Mouse (Mus musculus): Measurements from ENCODE around the gene Adgrv1. TPM values are rescaled to one million over a fixed set of nuclear protein-coding genes. Genes with fewer than 3 reads are reported as not detected.

Gene Adgrv1
- polyA plus RNA-seq, 1 experiment, result 0.81 TPM

DNA sequence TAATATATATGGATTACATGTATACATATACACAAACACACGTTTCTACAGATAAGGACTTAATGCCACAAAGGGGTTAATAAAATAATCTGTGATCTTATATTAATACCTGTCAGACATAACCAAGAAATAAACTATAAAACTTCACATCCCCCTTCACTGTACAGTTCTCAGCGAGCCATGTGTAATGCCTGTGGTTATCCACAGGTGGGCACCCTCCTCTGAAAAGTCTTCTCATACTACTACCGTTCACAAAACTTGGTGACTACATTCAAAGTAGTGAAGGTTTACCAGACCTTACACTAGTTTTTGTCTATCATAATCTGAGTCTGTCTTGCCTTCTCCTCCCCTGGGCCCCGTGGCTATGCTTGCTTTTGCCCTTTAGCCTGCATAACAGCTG, 106.3 kb downstream of the Adgrv1 start:
- no peak for TF ChIP-seq CTCF (IDR thresholded peaks at IDR 0.05; ENCODE audit: borderline replicate concordance, insufficient read depth, low read length)
- TF ChIP-seq POLR2A (IDR thresholded peaks at IDR 0.05; ENCODE audit: low read depth, low read length), result no peak
- no peaks in the 10 kb centered on the region for H3K4me1 ChIP-seq (ENCODE audit: control insufficient read depth, insufficient read depth, low read length)
- H3K4me3 ChIP-seq (ENCODE audit: insufficient read depth, low read length), result no peak overlapping the region
- no peak overlapping the region for H3K27ac ChIP-seq (ENCODE audit: insufficient read depth, low read length)

- no peak overlapping the region for H3K27ac ChIP-seq (ENCODE audit: insufficient read depth, low read length)
- no peak for TF ChIP-seq POLR2A (IDR thresholded peaks at IDR 0.05; ENCODE audit: low read depth, low read length)
- no peak for TF ChIP-seq CTCF (IDR thresholded peaks at IDR 0.05; ENCODE audit: borderline replicate concordance, insufficient read depth, low read length)
These were observed 122.8 kb downstream of the Adgrv1 start for GRCm38 (mm10) chr13:81510142-81510541.

DNA sequence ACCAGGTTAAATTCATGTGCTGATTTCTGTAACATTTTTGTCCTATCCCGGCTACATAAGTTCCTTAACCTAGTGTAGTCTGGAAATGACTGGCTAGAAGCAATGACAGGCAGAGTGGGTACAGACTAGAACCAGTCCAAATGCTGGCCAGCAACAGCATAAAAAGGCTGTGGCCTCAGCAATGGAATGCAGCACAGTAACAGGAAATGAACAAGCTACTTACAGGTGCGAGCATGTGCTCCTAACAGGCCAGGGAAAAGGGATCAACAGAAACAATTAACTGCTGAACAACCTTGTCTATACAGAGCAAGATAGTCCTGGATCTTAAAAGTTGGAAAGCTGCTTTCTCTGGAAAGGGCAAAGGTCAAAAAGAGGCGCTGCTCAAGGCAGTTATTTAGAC, 135.9 kb downstream of the Adgrv1 start:
- Histone ChIP-seq H3K4me1 (ENCODE audit: control insufficient read depth, insufficient read depth, low read length) (no peaks in the 10 kb centered on the region), H3K4me3 (ENCODE audit: insufficient read depth, low read length) (no peak overlapping the region)
- TF ChIP-seq CTCF (IDR thresholded peaks at IDR 0.05; ENCODE audit: borderline replicate concordance, insufficient read depth, low read length), result no peak
- no peak for TF ChIP-seq POLR2A (IDR thresholded peaks at IDR 0.05; ENCODE audit: low read depth, low read length)

More at GRCm38 (mm10) chr13:81510142-81510541, 122.8 kb downstream of the Adgrv1 start:
- Histone ChIP-seq H3K4me1 (ENCODE audit: control insufficient read depth, insufficient read depth, low read length) (no peaks in the 10 kb centered on the region), H3K4me3 (ENCODE audit: insufficient read depth, low read length) (no peak overlapping the region)

DNA sequence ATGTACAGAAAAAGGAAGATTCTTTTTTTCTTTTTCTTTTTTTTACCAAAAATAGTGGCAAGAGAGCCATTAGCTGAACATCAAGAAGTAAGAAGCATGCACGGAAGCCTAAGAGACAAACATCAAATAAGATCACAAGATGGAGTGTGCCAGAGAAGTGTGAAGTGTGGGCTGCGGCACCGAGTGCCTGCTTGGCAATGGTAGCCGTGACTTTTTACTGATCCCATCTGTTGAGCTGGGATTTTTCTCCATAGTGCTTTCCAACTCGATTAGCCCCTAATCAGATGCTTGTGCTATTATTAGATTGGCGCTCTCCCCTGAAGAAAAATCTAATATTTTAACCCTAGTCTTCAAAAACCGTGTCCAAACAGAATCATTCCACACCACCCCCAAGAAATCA, 141.0 kb downstream of the Adgrv1 start:
- Histone ChIP-seq H3K4me3 (ENCODE audit: insufficient read depth, low read length) (no peak overlapping the region), H3K27ac (ENCODE audit: insufficient read depth, low read length) (no peak overlapping the region), H3K4me1 (ENCODE audit: control insufficient read depth, insufficient read depth, low read length) (no peaks in the 10 kb centered on the region)
- TF ChIP-seq CTCF (IDR thresholded peaks at IDR 0.05; ENCODE audit: borderline replicate concordance, insufficient read depth, low read length), result no peak
- TF ChIP-seq POLR2A (IDR thresholded peaks at IDR 0.05; ENCODE audit: low read depth, low read length), result no peak

More for the DNA sequence above, 135.9 kb downstream of the Adgrv1 start:
- no peak overlapping the region for H3K27ac ChIP-seq (ENCODE audit: insufficient read depth, low read length)

GRCm38 (mm10) chr13:81486980-81487379, 146.0 kb downstream of the Adgrv1 start:
- no peaks in the 10 kb centered on the region for H3K4me1 ChIP-seq (ENCODE audit: control insufficient read depth, insufficient read depth, low read length)
- H3K4me3 ChIP-seq (ENCODE audit: insufficient read depth, low read length), result no peak overlapping the region
- no peak for TF ChIP-seq CTCF (IDR thresholded peaks at IDR 0.05; ENCODE audit: borderline replicate concordance, insufficient read depth, low read length)
- TF ChIP-seq POLR2A (IDR thresholded peaks at IDR 0.05; ENCODE audit: low read depth, low read length), result no peak
- no peak overlapping the region for H3K27ac ChIP-seq (ENCODE audit: insufficient read depth, low read length)

DNA sequence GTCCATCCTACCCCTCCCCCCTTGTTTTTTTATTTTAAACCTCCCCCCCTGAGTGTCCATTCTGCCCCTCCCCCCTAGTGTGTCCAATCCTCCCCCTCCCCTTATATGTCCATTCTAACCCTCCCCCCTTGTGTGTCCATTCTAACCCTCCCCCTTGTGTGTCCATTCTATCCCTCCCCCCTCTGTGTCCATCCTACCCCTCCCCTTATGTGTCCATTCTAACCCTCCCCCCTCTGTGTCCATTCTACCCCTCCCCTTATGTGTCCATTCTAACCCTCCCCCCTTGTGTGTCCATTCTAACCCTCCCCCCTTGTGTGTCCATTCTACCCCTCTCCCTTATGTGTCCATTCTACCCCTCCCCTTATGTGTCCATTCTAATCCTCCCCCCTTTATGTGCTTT, 159.2 kb downstream of the Adgrv1 start:
- Histone ChIP-seq H3K4me1 (ENCODE audit: control insufficient read depth, insufficient read depth, low read length) (no peaks in the 10 kb centered on the region), H3K27ac (ENCODE audit: insufficient read depth, low read length) (no peak overlapping the region), H3K4me3 (ENCODE audit: insufficient read depth, low read length) (no peak overlapping the region)
- TF ChIP-seq POLR2A (IDR thresholded peaks at IDR 0.05; ENCODE audit: low read depth, low read length), result no peak
- no peak for TF ChIP-seq CTCF (IDR thresholded peaks at IDR 0.05; ENCODE audit: borderline replicate concordance, insufficient read depth, low read length)

DNA sequence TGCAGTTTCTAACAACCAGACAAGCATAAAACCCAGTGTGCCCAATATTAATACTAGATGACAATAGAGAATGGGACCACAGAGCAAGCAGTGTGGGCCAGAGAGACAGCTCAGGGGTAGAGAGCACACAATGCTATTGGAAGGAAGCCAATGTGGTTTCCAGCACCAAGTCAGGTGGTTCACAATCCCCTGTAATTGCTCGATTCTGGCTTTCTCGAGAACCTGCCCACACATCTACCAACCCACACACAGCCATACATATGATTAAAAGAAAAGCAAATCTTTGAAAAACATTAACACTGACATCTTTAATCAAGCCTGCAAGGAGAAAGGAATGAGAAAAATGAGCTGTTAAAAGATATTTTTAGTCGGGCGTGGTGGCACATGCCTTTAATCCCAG, 166.3 kb downstream of the Adgrv1 start:
- TF ChIP-seq POLR2A (IDR thresholded peaks at IDR 0.05; ENCODE audit: low read depth, low read length) (no peak), CTCF (IDR thresholded peaks at IDR 0.05; ENCODE audit: borderline replicate concordance, insufficient read depth, low read length) (no peak)
- H3K4me1 ChIP-seq (ENCODE audit: control insufficient read depth, insufficient read depth, low read length), result no peaks in the 10 kb centered on the region; the same call in 1 of the 2 replicates
- H3K4me3 ChIP-seq (ENCODE audit: insufficient read depth, low read length), result no peak overlapping the region
- H3K27ac ChIP-seq (ENCODE audit: insufficient read depth, low read length), result no peak overlapping the region

DNA sequence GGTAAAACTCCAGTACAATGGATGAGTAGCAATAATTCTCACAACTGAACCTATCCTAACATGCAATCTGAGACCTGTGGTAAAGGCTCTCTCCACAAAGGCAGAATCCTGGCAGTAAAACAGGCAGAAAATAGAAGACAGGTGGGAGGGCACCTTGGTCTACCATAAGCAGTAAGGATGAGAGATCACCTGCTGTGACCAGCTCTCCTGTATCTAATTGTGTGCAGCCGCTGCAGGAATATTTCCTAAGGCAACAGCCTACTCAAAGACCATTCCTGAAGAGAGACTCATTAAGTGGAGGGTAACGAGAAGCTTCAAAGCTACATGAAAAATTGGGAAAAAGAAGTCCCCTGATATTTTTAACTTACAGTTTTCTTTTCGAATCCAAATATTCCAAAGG, 167.2 kb downstream of the Adgrv1 start:
- H3K4me1 ChIP-seq (ENCODE audit: control insufficient read depth, insufficient read depth, low read length), result no peaks in the 10 kb centered on the region; the same call in 1 of the 2 replicates
- no peak overlapping the region for H3K27ac ChIP-seq (ENCODE audit: insufficient read depth, low read length)
- no peak overlapping the region for H3K4me3 ChIP-seq (ENCODE audit: insufficient read depth, low read length)
- TF ChIP-seq POLR2A (IDR thresholded peaks at IDR 0.05; ENCODE audit: low read depth, low read length) (no peak), CTCF (IDR thresholded peaks at IDR 0.05; ENCODE audit: borderline replicate concordance, insufficient read depth, low read length) (no peak)

- Histone ChIP-seq H3K4me1 (ENCODE audit: control insufficient read depth, insufficient read depth, low read length) (no peaks in the 10 kb centered on the region), H3K27ac (ENCODE audit: insufficient read depth, low read length) (no peak overlapping the region)
- TF ChIP-seq CTCF (IDR thresholded peaks at IDR 0.05; ENCODE audit: borderline replicate concordance, insufficient read depth, low read length) (no peak), POLR2A (IDR thresholded peaks at IDR 0.05; ENCODE audit: low read depth, low read length) (no peak)
These were observed 183.3 kb downstream of the Adgrv1 start for GRCm38 (mm10) chr13:81449630-81450029.

GRCm38 (mm10) chr13:81449198-81449597, 183.8 kb downstream of the Adgrv1 start:
- TF ChIP-seq CTCF (IDR thresholded peaks at IDR 0.05; ENCODE audit: borderline replicate concordance, insufficient read depth, low read length) (no peak), POLR2A (IDR thresholded peaks at IDR 0.05; ENCODE audit: low read depth, low read length) (no peak)
- no peak overlapping the region for H3K4me3 ChIP-seq (ENCODE audit: insufficient read depth, low read length)
- H3K4me1 ChIP-seq (ENCODE audit: control insufficient read depth, insufficient read depth, low read length), result no peaks in the 10 kb centered on the region
- H3K27ac ChIP-seq (ENCODE audit: insufficient read depth, low read length), result no peak overlapping the region

More at GRCm38 (mm10) chr13:81449630-81450029, 183.3 kb downstream of the Adgrv1 start:
- no peak overlapping the region for H3K4me3 ChIP-seq (ENCODE audit: insufficient read depth, low read length)

GRCm38 (mm10) chr13:81441412-81441811, 191.5 kb downstream of the Adgrv1 start:
- Histone ChIP-seq H3K4me3 (ENCODE audit: insufficient read depth, low read length) (no peak overlapping the region), H3K27ac (ENCODE audit: insufficient read depth, low read length) (no peak overlapping the region), H3K4me1 (ENCODE audit: control insufficient read depth, insufficient read depth, low read length) (no peaks in the 10 kb centered on the region)
- TF ChIP-seq POLR2A (IDR thresholded peaks at IDR 0.05; ENCODE audit: low read depth, low read length) (no peak), CTCF (IDR thresholded peaks at IDR 0.05; ENCODE audit: borderline replicate concordance, insufficient read depth, low read length) (no peak)

Measured in embryonic fibroblast, embryonic 13.5 days (primary cell).